Mouse (Mus musculus): ENCODE measurements around the gene Smug1.

Smug1 gene

DNA sequence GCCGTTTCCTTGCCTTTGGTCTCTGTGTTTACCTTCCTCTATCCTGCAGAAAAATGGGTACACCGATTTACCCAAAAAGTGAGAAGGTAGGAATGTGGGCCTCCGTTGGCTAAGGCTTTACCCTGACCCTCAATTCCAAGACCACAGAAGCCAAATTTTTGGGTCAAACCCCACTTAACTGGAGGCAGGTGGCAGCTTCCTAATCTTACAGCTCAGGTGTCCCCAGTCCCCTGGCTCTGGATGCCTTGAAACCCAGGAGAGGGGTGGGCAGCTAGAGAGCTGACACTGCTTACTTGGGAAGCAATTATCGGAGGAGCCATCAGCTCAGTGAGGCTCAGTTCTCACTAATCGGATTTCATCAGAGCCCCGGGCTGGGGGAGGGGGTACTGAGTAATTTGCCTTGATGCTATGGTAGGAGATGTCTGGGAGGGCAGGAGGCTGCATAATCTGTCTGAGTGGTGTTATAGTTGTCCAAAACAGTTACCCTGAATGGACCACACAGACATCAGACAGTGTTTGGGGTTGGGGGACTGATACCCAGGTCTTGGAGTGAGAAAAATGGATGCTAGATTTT, at the start of gene Smug1:
Smug1 (minus strand) TSS at position 51 of the 574 bp plus-strand sequence.
- in situ Hi-C loops (cut with MboI; ENCODE audit: low sequenced_read_pairs) = no loop called here

DNA sequence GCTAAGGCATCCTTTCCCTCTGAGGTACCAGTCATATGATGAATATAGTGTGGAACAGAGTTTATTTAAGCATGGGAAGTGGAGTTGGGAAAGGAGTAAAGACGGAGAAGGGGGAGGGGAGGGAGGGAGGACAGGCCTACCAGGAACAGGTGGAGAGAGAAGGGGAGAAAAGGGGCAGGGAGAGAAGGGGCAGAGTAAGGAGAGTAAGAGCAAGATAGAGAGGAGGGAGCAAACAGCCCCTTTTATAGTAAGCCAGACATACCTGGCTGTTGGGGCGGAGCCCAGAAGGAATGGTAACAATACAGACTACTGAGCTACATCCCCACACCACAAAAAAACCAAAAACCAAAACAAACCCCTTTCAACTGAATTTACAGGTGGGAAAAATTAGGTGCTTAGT, 49.2 kb upstream of the Smug1 start:
- in situ Hi-C loops (cut with MboI; ENCODE audit: low sequenced_read_pairs) = no loop called here

DNA sequence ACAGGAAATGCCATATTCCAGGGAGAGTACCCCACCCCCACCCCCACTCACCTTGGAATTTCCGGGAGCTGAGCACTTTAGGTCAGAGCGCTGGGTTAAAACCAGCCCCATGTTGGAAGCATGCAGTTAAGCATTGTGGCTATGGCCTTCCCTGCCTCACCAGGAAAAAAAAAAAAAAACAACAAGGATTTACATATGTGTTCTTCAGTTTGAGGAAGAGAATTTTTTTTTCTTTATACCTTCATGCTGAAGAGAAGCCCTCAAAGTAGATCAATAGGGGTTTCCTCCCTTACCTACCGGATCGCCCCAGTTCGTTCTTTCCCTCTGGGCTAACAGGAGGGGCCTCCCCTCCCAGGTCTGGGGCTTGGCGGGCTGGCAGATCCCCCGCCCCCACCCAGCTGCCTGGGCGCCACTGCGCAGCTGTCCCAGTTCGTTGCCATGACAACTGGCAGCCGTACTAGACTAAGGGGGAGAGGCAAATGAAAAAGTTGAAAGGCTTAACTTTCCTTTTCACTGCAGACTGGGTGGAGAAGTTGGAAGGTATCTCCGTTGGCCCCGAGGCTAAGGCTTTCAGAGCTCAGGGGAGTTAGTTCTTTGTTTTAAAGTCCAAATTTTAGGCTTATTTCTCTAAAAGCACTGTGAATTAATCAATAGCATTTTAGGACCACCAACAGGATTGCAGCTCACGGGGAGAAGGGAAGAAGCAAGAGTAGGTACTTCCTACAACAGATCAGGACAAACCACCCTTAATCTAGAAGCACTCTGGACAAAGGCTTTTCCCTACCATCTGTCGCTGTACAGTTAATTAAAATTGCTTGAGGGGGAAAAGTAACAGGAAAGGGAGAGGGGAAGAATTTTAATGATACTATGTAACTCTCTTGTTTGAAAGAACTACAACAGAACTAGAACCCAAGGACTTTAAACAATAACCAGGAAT, 48.3 kb upstream of the Smug1 start:
- in situ Hi-C loops (cut with MboI; ENCODE audit: low sequenced_read_pairs) = no loop called here

DNA sequence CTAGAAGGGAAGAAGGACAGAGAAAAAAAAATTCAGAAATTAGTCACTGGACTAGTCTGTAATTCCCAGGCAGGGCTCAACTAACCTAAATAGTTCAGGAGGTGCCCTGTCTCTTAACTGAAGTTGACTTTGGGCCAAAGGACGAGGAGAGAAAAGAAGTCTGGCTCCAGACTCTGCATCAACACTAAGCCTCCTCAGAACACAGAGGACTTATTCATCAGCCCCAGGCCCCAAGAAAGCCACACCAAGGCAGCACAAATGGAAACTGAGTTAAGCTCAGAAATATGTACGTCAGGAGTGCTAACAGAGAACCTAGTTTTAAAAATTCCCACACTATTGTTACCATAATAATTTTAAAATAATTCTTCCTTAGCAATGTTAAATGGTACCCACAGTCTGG, 47.3 kb upstream of the Smug1 start:
- in situ Hi-C loops (cut with MboI; ENCODE audit: low sequenced_read_pairs) = no loop called here

DNA sequence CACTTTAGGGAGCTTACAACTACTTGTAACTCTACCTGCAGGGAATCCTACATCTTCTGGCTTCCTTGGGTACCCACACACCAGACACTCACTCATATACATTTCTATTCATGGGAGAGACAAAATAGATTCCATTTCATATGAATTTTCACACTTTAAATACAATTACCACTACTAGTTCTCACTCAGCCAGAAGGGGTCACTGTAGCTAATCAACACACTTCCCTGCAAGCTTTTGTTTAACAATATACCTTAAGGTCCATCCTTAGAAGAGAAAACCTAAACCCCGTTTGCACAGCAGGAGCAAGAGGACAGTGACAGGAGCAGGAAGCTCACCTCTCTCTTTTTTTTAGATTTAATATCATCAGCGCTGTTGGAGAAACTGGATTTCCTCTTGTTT, 38.3 kb upstream of the Smug1 start:
- in situ Hi-C loops (cut with MboI; ENCODE audit: low sequenced_read_pairs) = no loop called here

DNA sequence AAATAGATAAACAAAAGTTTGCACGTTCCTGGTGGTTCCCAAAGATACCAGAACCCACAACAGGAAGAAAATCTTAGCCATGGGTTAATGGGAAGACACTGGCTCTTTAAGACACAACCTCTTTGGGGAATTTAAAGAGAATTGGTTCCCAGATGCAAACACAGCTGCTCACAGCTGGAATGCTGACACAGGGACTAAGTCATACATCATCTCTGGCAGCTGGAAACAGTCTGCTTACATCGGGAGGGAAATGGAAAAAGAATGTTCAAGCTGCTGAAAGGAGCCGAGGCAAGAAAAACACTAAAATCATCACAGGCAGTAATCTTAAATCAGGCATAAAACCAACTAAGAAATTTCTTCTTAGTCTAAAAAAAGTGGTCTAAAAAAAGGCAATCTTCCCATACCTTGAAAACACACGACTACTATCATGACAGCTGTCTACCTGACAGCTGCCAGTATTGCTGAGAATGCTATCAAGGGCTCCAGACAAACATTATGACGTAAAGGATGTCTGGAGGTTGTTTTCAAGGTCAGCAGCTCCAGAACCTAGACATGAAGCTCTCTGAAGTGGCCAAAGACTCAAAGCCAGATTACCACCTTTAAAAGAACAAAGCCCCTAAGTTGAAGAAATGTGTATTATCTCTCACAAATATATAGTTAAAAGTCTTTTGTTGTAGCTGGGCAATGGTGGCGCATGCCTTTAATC, 35.3 kb upstream of the Smug1 start:
- in situ Hi-C loops (cut with MboI; ENCODE audit: low sequenced_read_pairs) = no loop called here

DNA sequence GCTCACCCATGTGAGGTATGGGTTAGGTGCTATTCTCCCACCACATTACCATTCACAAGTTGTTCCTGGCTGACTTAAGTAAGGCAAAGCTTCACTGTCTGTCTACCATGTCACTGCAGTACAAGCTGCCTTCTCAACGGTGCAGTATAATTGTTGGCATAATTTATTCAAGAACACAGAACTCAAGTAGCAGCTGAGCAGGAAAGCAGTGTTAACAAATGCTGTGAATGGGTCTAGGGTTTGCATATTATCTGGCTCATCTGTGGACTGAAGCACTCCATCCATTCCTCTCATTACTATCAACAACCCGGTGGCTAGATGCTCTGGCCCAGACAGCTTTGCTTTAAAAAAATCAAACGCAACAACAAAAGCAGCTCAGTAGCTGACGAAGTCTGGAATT, 30.9 kb upstream of the Smug1 start:
- in situ Hi-C loops (cut with MboI; ENCODE audit: low sequenced_read_pairs) = no loop called here

DNA sequence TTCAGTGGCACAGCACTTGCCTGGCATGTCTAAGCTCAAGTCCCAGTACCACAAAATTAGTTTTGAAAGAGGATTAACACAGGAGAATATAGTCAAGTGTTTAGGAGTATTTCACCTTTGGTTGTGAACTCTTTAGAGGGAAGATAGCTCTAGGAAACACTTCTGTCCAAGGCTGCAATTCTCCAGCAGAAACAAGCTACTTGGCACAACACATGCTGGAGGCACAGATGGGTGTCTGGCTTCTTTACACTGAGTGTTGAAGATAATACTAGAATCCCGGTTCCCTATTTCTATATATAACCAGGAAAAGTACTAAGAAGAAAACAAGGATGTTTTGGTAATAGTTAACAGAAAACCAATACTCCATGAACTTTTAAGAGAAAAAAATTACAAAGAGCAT, 29.9 kb upstream of the Smug1 start:
- in situ Hi-C loops (cut with MboI; ENCODE audit: low sequenced_read_pairs) = no loop called here

DNA sequence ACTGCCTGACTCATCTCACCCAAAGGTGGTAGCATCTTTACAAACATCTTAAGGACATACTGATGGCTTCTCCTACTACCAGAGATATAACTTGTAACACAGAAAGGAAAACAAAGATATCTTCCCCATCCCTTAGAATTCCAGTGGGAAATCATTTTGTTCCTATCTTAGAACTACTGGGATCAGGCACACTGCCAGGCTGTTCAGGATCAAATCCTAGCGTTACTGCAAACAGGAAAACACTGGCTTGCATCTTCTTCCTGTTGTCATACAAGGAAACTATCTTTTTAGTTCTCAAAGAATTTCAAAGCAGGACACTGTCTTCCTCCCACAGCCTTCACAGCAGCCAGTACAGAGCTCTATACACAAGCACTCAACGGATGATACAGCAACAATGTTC, 26.7 kb upstream of the Smug1 start:
- in situ Hi-C loops (cut with MboI; ENCODE audit: low sequenced_read_pairs) = no loop called here

DNA sequence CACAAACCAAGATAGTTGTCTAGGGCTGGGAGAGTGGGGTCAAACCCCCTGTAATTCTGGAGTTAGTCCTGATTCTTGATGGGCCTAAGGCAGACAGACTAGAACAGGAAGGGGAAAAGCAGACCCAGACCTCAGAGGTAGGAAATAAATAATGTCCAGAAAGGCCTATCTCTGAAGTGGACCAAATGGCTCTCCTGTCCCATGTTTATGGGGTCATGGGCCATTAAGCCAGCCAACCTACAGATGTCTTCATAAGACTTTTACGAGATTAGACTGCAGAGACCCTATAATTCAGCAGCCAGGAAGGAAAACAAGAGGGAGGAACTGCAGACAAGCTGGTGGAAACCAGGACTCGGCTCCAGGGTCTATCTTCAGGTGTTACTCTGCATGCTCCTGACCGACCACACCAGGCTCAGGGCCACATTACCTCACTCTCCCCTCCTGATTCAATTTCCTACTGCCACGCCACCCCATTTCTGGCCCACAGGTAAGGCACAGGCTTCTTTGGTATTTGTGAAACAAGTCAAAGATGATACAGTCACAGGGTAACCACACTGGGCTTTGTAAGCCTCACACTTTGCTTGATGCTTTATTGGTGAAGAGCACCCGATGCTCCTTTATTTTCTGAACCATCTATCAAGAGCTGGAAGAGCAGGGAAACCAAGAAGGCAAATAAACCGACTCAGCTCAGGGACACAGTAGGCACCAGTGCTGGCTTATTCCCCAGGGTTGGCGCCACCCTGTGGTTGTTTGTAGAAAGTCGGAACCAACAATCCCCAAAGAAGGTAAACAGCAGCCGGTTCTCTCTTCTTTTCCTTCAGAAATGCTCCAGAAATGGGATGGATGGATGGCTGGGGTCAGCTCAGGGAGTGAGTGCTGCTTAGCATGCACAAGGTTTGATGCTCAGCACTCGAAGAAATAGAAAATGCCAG, 23.9 kb upstream of the Smug1 start:
- in situ Hi-C loops (cut with MboI; ENCODE audit: low sequenced_read_pairs) = no loop called here

DNA sequence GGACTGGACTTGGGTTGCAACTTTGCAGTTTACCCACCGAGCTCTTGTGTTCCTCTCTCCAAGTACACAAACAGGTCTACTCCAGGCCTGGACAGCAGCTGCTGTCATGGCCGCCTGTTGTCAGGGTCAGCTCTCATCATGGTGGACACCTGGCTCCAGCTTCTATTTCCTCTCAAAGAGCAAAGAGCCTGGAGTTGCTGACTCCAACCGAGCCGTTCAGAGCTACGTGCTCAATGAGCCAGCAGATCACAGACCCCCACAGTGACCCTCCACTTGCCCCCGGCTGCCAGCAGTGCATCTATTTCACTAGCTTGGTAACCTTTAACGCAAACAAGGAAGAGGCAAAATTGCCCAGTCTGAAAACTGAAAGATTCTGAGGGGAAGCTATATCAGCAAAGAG, 23.2 kb upstream of the Smug1 start:
- in situ Hi-C loops (cut with MboI; ENCODE audit: low sequenced_read_pairs) = no loop called here

DNA sequence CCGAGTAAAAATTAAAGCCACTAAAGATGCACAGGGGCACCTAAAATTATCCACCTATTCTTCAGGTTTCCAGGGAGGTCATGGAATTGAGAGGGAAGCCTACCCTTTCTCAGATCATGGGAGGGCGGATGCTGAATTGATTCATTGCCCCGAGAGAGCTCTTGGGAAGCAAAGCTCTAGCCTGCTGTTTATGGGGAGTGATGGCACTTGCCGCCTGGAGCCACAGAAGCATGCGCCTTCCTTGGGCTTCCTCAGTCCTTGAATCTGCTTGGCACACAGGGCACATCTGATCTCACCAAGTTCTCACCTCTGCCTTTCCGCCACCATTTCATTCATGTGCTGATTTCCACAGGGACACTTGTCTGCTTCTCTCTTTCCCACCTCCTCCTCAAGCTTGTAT, 20.9 kb upstream of the Smug1 start:
- in situ Hi-C loops (cut with MboI; ENCODE audit: low sequenced_read_pairs) = no loop called here

DNA sequence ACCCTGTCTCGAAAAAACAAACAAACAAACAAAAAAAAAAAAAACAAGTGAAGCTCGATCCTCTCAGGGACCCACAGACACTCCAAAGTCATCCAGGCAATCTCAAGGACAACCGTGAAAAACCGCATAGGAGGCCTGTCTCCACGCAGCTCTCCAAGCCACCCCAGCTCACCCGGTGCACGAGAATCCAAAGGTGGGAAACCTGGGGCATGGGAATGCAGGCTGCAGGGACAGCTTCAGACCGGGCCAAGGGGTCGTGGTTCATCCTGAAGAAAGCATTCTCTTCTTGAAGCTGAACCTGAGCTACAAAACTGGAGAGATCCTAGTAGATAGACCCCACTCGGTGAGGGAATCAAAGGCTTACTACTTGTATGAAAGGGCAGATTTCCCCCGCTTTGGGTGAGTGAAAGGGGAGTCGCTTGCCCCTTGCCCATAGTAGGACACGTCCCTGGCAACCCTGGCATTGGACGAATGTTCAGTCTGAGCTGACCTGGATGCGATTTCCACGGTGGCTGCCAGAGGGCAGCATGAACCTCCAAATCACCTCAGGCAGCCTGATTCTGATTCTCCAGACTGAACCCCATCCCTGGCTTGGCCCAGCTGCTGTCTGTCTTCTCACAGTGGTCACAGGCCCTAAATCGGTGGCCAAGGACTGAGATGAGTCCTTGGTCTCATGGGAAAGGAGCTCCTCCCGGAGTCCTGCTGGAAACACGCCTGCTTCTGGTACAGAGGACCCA, 18.7 kb upstream of the Smug1 start:
- in situ Hi-C loops (cut with MboI; ENCODE audit: low sequenced_read_pairs) = no loop called here

DNA sequence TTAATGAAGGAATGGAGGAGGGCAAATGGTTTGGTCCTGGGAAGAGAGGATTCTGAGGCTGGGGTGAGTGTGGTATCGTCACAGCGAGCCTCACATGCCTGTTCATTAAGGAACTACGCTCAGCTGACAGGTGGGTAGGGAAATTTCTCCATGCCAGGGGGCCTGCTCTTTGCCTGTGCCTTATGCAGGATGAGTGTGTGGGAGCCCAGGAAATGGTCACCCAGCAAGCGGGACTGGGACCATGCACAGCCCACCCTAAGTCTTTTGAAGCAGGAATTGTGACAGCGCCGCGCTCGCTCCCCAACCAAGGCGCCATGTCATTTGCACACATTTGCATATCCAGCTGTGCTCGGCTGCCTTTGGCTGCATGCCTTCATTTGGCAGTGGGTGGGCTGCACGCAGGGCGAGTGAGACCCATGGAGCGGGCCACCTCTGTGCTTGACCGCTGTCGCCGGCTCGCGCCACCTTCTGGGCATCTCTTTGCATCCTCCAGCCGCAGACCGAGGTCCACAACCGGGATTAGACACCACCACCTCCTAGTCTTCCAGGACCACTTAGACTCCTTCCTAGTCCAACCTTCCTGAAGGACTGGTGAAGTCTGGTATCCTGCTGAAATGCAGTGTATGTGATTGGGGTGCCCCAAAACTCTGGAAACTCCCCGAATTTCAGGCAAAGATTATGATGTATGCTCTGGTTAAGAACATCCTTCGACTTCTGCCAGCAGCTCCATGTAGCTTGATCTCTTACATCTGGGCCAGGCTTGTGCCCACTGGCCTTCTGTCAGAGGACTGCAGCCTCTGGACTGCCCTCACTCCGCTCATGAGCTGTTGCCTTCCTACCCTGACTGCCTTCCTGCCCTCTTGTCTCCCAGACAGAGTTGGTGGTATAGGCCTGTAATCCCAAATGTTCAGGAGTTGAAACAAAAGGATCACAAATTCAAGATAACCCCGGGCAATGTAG, 17.0 kb upstream of the Smug1 start:
- in situ Hi-C loops (cut with MboI; ENCODE audit: low sequenced_read_pairs) = no loop called here

DNA sequence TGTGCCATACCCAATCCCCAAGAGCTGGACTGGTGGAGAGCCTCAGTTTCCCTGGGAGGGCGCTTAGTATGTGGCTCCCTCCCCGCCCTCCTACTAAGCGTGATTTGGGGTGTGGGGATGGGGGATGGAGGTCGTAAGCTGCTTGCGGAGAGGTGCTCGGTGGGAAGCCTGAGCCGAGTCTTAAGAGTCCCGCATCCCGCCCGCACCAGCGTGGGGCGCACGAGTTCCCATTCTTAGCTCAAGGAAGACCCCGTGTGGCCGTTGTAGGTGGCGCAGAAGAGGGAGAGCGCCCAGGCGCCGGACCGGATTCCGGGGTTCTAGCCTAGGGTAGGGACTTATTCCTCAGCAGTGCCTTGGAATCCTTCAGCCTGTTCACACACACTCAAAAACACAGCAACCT, 16.2 kb upstream of the Smug1 start:
- in situ Hi-C loops (cut with MboI; ENCODE audit: low sequenced_read_pairs) = no loop called here

DNA sequence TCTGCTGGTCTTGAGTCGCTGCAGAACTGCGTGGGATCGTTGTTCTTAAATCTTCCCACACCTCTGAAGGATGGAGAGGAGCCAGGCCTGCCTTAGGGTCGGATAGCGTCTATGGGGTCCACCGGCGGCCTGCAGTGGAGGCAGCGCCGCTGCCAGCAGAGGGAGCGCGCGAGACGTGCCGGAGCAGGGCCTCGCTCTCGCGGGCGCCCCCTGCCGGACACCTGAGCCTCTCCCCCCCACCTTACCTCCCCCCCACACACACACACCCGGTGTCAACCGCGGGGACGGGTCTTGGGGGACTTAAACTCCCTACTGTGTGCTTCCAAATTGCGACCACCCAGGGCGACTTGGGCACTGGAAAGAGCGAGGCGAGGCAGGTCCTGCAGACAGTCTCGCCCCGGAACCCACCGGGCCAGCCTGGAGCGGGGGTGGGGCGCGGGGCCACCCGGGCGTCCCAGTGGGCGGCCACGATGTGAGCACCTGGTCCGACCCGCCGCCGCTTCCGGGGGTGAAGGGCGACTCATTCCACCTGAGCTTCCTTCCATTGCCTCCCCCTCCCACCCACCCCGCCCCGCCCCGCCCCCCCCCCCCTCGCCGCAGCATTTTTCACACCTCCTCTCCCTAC, 15.4 kb upstream of the Smug1 start:
- in situ Hi-C loops (cut with MboI; ENCODE audit: low sequenced_read_pairs) = no loop called here

DNA sequence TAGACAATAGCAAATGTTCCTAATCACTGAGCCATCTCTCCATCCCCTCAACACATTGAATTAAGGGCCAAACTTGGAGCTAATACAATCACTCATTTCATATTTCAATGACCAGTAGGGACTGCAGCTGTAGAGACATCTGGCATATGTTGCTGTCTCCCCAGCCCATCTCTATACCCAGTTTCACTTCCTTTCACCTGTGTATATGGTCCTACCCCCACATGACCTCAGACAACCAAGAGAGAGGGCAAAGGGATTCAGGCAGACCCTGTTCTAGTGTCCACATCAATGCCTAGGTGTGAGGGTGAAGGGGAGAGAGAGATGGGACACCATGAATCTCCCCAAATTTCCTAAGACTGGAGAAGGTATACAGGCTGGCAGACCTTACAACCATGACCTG, 13.5 kb upstream of the Smug1 start:
- in situ Hi-C loops (cut with MboI; ENCODE audit: low sequenced_read_pairs) = no loop called here

DNA sequence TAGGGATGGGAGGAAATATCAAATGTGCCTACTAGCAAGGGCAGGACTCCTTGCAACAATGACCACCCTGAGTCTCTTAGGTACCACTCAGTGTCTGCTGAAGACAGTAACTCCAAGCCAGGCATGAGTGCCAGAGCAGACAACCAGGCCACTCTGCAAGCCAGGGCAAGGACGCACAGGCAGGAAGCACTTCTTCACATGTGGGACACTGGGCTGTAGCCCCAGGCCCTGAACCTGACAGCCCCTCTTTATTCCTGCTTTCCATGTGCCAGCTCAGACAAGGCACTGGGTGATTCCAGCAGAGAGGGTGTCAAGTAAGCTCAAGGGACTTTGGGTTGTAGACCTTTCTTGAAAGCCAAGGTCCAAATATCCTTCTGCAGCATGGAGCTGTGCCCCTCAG, 11.9 kb upstream of the Smug1 start:
- in situ Hi-C loops (cut with MboI; ENCODE audit: low sequenced_read_pairs) = no loop called here

DNA sequence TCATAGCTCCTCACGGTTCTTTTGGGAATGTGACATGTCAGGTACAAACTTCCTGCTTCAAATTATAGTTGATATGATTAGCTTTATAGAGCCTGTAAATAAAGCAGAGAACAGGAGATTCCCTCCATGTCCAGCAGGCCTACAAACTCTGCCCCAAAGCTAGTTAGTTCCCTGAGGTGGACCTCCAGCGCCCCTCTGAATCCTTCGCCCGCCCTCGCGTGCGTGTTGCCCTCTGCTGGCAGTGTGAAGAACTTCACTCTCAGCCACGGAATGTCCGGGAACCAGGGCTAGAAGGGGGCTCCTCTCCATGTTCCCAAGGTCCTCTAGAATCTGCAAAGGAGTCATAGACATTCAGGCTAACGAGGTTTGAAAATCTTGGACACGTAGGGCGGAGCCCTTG, 11.2 kb upstream of the Smug1 start:
- in situ Hi-C loops (cut with MboI; ENCODE audit: low sequenced_read_pairs) = no loop called here

All from CH12F3 (cell line).